Mouse (Mus musculus) adrenal gland (tissue): ENCODE measurements at regions not wholly inside any gene's neighbourhood (a gene's known extent, or its start where the extent isn't known, plus 50 kb on each side); places are given as distances from the start of the nearest gene placed in this dataset.

Experiments used
- intact Hi-C: fragments of 180-260 bp; cut with DNase I; formaldehyde crosslinking; loops from one replicate; pipeline ENCODE4 v1.15.1; 2025

GRCm38 (mm10) chr14:99430323-99430722 lies 131.8 kb downstream of the Klf5 start:
- intact Hi-C loops = no loop called here

DNA sequence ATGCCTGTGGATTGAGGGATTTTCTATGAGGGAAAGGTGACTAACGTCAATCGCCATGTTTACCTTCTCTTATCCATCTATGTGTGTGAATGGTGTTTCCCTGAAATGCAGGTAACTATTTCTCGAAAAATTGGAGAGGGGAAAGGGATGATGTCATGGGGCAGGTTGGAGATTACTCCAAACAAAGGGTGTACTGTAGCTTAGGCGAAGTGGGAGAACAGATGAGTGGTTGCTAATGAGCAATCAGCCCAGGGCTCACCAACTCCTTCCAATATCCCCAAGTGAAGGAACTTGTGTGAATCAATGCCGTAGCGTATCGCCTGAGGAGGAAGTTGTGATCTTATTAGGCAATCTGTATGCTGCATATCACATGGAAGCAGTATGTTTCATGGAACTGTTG lies 133.2 kb downstream of the Klf5 start:
- intact Hi-C loops = no loop called here

- intact Hi-C loops = no loop called here
These were observed 136.2 kb downstream of the Klf5 start for GRCm38 (mm10) chr14:99434645-99435044.

GRCm38 (mm10) chr14:99435512-99435911 lies 137.0 kb downstream of the Klf5 start:
- intact Hi-C loops = no loop called here

DNA sequence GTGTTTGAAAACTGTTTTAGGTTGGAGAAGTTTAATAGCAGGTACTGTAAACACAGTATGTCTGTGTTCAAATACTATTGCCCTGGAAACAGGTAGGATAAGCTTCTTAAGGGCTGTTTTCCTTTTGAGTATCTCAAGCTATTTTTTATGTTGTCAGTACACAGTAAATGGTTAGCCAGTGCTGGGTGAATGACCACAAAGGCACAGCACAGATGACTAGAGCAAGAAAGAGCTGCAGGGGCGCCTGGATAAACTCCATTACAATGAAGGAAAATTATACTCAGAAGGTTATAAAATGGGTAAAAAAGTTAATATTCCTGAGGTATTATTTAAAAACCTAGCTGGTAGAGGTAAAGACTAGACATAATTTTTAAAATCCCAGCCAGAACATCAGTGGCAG lies 137.6 kb downstream of the Klf5 start:
- intact Hi-C loops = no loop called here

- intact Hi-C loops = no loop called here
These were observed 150.6 kb downstream of the Klf5 start for GRCm38 (mm10) chr14:99449112-99449511.

DNA sequence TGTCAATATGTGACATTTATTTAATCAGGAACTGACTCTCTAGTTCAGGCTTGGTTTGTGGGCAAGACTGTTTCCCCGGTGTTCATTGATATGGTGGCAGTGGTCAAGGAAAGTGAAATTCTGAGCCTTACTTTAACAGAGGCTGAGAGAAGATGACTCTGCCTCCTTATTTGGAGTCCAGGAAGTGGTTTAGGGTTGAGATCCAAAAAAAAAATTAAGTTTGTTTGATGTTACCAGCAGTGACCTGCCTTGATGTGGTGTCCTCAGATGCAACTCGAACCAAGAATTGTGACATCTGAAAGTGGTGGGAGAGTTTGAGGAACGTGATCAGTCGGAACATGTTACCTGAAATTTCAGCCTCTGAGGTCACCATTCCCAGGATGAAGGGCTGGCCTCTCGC lies 151.4 kb downstream of the Klf5 start:
- intact Hi-C loops = no loop called here

DNA sequence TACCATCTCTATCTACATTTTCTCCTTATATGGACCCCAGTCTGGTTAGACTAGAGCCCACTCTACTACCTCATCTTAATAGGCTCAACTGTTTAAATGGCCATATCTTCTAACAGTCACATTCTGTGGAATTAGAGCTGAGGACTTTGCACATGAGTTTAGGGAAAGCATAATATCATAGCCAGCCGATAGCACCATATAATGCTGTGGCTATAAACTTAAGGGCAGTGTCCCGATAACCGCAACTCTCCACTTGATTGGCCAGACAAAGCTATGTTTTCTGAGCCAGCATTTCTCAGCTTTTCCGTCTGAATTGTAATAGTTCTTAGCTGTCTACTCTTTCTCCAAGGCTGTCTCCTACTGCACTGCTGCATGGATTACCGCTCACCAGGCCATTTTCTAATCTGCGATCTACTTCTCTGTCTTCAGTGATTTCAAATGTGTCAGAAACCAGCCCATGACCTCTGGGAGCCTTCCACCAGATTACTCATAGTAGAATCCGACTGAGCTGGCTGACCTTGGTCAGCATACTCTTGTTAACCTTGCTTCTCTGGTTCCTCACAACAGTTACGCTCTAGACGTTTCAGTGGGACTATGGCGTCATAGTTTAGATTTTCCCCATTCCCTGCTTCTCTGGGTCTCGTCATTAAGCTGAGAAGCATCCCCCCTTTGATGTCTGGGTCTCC lies 152.8 kb downstream of the Klf5 start:
- intact Hi-C loops = no loop called here

GRCm38 (mm10) chr14:99453916-99454315 lies 155.4 kb downstream of the Klf5 start:
- intact Hi-C loops = no loop called here

DNA sequence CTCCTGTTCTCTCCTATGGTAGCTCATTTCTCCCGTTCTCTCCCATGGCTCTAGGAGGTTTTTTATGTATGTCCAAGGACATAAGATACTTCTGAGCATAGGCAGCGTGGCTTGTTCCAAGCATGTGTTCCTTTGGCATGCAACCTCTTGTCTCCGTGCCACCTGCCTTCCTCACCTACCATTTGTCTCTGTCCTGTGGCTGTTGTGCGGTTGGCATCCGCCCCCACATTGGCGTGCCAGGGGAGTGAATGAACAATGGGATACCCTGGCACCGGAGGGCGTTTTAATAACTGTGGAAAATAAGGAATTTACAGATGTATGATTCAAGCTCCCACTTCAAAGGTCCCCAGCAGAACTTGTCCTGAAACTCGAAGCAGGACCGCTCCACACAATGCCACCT lies 158.1 kb downstream of the Klf5 start:
- intact Hi-C loops = no loop called here

DNA sequence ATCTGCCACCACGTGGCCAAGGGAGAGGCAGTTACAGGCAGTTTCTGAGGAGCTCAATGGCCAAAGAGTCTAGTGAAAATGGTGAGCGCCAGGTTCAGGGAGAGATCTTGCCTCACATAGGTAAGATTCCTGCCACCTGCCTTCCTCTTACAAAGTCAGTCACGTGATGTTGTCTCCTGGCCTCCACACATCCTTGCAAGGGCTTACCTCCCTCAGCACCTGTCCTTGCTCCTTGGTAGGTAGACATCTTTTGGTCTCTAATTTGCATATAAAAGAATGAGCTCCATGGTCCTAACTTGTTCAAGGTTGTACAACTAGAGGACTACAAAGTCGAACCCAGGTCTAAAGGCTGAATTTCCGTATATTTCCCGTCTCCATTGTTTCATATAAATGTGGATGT lies 159.1 kb downstream of the Klf5 start:
- intact Hi-C loops = no loop called here

DNA sequence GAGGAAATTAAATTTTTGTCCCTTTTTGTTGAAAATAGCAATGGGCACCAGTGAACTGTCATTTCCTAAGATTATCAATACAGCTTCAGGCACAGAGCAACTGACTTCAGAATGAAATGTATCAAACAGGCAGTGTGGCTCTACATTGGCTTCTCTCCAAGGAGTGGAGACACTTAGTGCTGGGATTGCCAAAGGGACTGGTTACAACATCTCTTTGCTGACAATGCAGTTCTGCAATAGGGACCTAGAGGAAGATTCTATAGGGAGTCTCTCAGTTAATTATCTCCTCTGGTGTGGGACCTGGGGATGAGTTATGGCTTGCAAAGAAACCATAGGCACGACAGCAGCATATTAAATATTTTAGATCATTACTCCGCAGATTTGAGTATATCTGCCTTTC lies 173.6 kb downstream of the Klf5 start:
- intact Hi-C loops = no loop called here

DNA sequence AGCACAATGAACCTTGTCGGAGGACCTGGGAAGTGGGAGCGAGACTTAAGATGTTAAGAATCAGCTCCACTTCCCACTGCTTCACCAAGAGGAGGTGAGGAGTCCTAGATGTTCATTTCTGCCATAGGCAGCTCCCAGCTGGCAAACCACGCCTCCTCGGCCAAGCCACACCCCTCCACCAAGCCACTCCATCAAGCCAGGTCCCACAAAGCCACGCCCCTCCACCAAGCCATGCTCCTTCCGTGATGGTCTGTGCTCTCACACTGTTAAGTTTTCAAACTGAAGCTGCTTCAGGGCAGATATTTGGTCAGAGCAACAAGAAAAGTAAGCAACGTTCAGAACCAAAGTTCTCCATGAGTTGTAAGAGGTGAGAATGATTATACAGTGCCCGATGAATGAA lies 176.8 kb downstream of the Klf5 start:
- intact Hi-C loops = no loop called here

DNA sequence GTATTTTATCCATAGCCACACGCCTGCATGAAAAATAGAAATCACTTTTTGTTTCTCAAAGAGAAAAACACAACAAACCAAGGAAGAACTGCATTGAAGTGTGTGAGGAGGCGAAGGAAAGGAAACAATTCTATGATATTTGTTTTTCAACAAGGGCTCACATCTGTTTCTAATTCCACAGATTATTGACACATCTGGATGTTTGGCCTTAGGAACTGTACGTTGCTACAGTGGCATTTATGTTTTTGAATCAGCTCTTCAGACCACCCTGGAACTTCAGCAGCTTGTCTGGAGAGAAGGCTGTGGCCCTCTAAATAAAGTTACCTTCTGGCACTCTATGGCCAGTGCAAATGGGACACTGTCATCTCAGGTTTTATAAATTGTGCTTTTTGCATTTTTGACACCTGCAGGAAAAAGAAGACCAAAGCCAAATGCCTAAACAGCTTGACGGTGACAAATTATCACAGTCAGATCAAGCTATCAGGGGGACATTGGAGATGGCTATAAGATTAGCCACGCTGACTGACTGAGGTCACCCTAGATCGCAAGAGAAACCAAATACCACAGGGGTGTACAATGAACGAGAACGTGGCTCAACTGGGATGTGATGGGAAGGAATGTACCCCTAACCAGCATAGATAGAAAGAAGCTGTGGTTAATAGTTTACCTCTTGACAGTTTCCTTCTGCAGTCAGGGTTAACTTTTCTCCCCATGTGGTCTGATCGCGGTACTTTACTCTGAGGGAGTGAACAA lies 182.0 kb downstream of the Klf5 start:
- intact Hi-C loops = no loop called here

- intact Hi-C loops = no loop called here
These were observed 189.5 kb downstream of the Klf5 start for GRCm38 (mm10) chr14:99487981-99488380.

DNA sequence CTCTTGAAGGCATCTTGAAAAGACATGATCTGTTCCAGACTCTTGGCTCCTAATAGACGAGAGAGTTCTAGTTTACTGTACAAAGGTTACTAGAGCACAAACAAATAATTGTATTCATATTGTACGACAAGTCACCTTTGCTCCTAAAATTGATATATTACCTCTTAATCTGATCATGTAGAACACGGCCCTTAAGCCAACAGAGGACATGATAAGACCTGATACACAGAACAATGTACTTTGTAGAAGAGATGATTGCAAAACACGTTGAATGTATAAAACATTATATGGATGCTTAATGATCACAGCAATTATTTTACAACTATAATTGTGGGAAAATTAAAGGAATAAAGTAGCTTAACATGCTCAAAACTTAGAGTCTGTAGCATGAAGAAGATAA lies 194.7 kb downstream of the Klf5 start:
- intact Hi-C loops = no loop called here

GRCm38 (mm10) chr14:99493659-99494058 lies 195.2 kb downstream of the Klf5 start:
- intact Hi-C loops = no loop called here

GRCm38 (mm10) chr14:99499502-99500266 lies 201.2 kb downstream of the Klf5 start:
- intact Hi-C loops = no loop called here

GRCm38 (mm10) chr14:99504909-99505308 lies 206.4 kb downstream of the Klf5 start:
- intact Hi-C loops = no loop called here

DNA sequence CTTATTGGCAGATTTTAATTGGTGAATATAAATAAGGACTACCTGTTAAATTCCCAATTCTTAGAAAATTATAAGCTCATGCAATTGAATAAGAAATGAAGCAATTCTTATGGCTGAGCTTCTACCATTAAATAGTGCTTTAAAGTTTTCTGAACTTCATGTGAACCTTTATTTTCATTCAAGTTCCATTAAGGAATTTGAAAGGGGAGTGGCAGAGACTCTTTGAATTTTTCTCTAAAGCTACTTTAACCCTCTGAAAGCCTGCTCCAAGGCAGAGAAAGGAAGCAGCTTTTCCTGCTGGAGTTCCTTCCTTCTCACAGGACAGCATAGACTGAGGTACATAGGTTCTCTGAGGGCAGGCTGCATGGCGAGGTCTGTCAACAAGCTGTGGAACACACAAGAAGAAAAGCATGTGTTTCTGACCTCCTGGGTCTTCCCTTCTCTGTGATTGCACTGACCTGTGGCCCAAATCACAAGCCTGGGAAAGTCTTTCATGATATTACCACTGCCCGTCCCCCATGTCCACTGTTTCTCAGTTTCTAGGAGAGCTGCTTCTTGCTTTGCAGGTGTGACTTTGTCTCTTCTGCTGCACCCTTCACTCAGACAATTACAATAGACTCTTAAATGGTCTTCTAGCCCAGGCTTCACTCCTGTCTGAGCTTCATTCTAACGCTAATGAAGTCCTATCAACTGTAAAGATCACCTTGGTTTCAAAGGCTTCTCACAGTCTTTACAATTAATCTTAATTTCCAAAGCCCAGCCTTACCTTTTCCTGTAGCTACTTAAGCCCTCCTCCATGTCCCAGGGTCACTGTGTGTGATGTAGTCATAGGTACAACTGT lies 211.4 kb downstream of the Klf5 start:
- intact Hi-C loops = no loop called here

DNA sequence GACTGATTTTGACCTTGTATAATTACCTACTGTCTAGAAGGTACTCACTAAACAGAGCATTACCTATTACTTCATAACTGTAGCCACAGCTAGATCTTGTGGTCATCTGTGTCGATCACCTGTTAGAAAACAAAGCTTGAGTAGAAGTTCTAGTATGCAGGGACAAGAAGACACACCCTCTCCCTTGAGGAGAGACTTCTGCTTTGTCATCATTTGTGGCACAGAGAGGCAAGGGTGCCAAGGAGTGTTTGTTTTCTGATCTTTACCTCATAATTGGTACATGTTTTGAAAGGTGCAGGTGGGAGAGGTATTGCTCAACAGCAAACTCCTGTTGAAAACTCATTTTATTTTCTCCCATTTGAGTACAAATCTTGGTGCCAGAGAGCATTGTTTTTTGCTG lies 217.0 kb downstream of the Klf5 start:
- intact Hi-C loops = no loop called here
